Mouse (Mus musculus) liver, embryonic 14.5 days (tissue): ENCODE measurements around the gene Myog.

Experiments
- CTCF ChIP-seq: IDR thresholded peaks from 2 replicates; pipeline ENCODE4 v1.5.1; 2016; ENCODE audit warnings: antibody characterized with exemption, low read depth, control low read depth
- EP300 ChIP-seq: IDR thresholded peaks from 2 replicates; pipeline ENCODE4 v1.6.1; 2016; ENCODE audit warnings: antibody characterized with exemption, low read depth

DNA sequence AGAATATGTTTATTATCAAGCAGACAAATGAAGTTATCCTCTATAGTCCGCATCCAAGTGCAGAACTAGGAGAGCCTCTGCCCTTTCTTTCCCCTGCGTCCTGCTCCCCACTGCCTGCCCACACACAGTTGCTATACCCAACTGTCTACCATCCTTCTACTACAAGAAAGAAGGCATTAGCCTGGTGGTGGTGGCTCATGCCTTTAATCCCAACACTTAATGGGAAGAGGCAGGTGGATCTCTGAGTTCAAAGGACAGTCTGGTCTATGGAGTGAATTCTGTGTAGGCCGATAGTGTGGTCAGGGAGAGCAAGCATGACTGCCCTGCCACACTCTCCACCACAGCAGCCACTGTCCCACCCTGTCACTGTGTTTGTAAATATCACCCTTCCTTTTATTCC lies 20.9 kb downstream of the Myog start:
- TF ChIP-seq EP300 (no peak), CTCF (no peak)
